Mouse (Mus musculus): ENCODE results near the gene Lasp1.

DNA sequence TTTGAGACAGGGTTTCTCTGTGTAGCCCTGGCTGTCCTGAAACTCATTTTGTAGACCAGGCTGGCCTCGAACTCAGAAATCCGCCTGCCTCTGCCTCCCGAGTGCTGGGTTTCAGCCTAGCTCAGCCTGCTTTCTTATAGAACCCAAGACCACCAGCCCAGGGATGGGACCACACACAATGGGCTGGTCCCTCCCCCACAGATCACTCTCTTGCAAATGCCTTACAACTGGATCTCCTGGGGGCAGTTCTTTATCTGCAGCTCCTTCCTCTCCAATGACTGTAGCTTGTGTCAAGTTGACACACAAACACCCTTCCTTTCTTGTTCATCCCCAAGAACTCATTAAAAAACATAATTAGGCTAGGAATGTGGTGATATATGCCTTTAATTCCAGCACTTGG lies 10.8 kb upstream of the Lasp1 start:
- TF ChIP-seq EP300 (optimal IDR thresholded peaks at IDR 0.05), result no peak
- TF ChIP-seq CTCF (IDR thresholded peaks at IDR 0.05; ENCODE audit: low read depth), result no peak

All from stomach, postnatal 0 days (tissue).